Mouse (Mus musculus) heart, adult 2 months (tissue): ENCODE results near the gene Fam126b.

ENCODE experiments used
- CTCF ChIP-seq: fragments of 200-600 bp; IDR thresholded peaks from 2 replicates; pipeline ENCODE4 v1.8.1; 2022; ENCODE audit warnings: antibody characterized with exemption, mild to moderate bottlenecking, moderate library complexity
- EP300 ChIP-seq: fragments of 200-500 bp; IDR thresholded peaks from 2 replicates; pipeline ENCODE4 v1.6.1; 2011; ENCODE audit warnings: low read depth, low read length, control low read depth; ENCODE audit not compliant: insufficient read depth
- POLR2A ChIP-seq: fragments of 200-500 bp; IDR thresholded peaks from 2 replicates; pipeline ENCODE4 v1.6.1; 2011; ENCODE audit warnings: mild to moderate bottlenecking, low read depth, low read length, control low read depth; ENCODE audit not compliant: insufficient read depth

DNA sequence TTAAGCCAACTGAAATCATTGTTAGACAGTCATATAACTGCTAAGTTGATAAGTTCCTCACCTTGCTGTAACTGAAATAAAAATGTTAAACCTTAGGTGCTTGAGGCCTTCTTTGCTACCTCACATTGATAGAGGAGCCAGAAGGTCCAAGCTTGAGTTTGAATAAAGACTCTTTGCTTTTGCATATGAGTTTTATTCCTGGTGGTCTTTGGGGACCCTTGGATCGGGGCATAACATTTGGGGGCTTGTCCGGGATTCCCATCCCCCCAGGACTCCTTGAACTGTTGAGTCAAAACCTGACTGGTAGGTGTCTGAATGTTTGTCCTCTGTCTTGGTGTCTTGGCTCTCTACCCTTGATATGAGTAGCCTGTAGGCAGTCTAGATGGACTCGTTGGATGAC, 78.9 kb downstream of the Fam126b start:
- TF ChIP-seq EP300 (no peak), POLR2A (no peak), CTCF (no peak)
